Mouse (Mus musculus): ENCODE measurements around the gene Tmem229a. TPM values are rescaled to one million over a fixed set of nuclear protein-coding genes. Genes with fewer than 3 reads are reported as not detected.

Tmem229a gene
- polyA plus RNA-seq, 1 experiment, result 0.18 TPM

Other genes with a start within 250 kb of the Tmem229a start
- 0.06 TPM in 1 of 2 replicates, not detected in the other for gene Hyal6, start 223.1 kb downstream of the Tmem229a start, polyA plus RNA-seq (2012; rRNA removed)
- gene Hyal4, start 208.0 kb downstream of the Tmem229a start, polyA plus RNA-seq (2012; rRNA removed), result not detected in 2 replicates
- not detected in 2 replicates for gene Spam1, start 165.1 kb downstream of the Tmem229a start, polyA plus RNA-seq (2012; rRNA removed)
- gene Hyal5, start 98.3 kb downstream of the Tmem229a start, polyA plus RNA-seq (2012; rRNA removed), result 0.07 and 0.10 TPM in 2 replicates

Data from gonadal fat pad, adult 2 months (tissue).